Mouse (Mus musculus): Measurements from ENCODE around the gene Opalin. TPM values are rescaled to one million over a fixed set of nuclear protein-coding genes. Genes with fewer than 3 reads are reported as not detected.

Gene Opalin
- polyA plus RNA-seq, 1 experiment, result not detected

- no peak overlapping the region for H3K4me2 ChIP-seq (ENCODE audit: low read depth)
- H3K36me3 ChIP-seq (ENCODE audit: control insufficient read depth, insufficient read depth), result no peaks in the 10 kb centered on the region
- H3K79me2 ChIP-seq (ENCODE audit: control insufficient read depth, insufficient read depth), result no peaks in the 10 kb centered on the region
- no peak overlapping the region for H3K4me3 ChIP-seq
- H3ac ChIP-seq (ENCODE audit: control insufficient read depth, insufficient read length), result no peak overlapping the region
- TF ChIP-seq USF1 (IDR thresholded peaks at IDR 0.05; ENCODE audit: low read depth), result no peak
- TF ChIP-seq E2F4 (IDR thresholded peaks at IDR 0.05; ENCODE audit: insufficient read depth), result no peak
- TF ChIP-seq MYOG (IDR thresholded peaks at IDR 0.05; ENCODE audit: control insufficient read depth in 1 of 3, insufficient read depth in 1 of 3, insufficient read length in 2 of 3, low read depth in 2 of 3), result no peak
- no peak for TF ChIP-seq POLR2AphosphoS2 (IDR thresholded peaks at IDR 0.05; ENCODE audit: insufficient read length, low read depth)
- no peak for TF ChIP-seq CEBPB (IDR thresholded peaks at IDR 0.05; ENCODE audit: insufficient read depth, poor library complexity, severe bottlenecking)
- no peak for TF ChIP-seq TCF12 (IDR thresholded peaks at IDR 0.05; ENCODE audit: insufficient read depth, poor library complexity, severe bottlenecking)
- no peak for TF ChIP-seq TCF3 (IDR thresholded peaks at IDR 0.05; ENCODE audit: insufficient read length, low read depth)
- TF ChIP-seq MAX (IDR thresholded peaks at IDR 0.05; ENCODE audit: low read depth), result no peak
- no peak for TF ChIP-seq MYOD1 (IDR thresholded peaks at IDR 0.05; ENCODE audit: control insufficient read depth in 1 of 3, insufficient read length in 2 of 3, low read depth in 2 of 3)
- no peak for TF ChIP-seq REST (IDR thresholded peaks at IDR 0.05; ENCODE audit: insufficient read depth, insufficient read length)
- no peak for TF ChIP-seq SRF (IDR thresholded peaks at IDR 0.05; ENCODE audit: control insufficient read depth, insufficient read length, low read depth)
- no peak for TF ChIP-seq POLR2A (IDR thresholded peaks at IDR 0.05; ENCODE audit: insufficient read length, low read depth)
- peaks cover 63% of the 10 kb centered on the region for H3K27me3 ChIP-seq (ENCODE audit: control insufficient read depth, insufficient read depth, insufficient read length)
These were observed 40.4 kb upstream of the Opalin start for GRCm38 (mm10) chr19:41117334-41117733.

DNA sequence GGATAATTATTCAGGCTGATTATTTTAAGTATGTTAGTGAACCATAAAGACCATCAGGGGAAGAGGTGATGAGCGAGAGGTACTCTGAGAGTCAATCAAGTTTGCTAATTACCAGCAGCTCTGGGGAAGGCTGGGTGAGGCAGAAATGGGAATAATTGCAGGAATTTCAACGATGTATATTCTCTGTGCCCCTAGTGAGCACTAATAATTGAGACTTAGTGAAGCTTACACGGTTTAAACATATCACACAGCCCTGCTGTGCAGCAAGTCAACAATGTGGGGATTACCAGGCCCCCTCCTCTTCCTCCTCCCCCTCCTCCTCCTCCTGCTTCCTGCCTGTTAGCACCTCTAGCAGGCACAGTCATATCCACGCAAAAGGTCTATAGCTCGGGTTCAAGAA is 37.7 kb upstream of the Opalin start:
- Histone ChIP-seq H3ac (ENCODE audit: control insufficient read depth, insufficient read length) (no peak overlapping the region), H3K4me3 (no peak overlapping the region), H3K27me3 (ENCODE audit: control insufficient read depth, insufficient read depth, insufficient read length) (peaks cover 75% of the 10 kb centered on the region), H3K4me2 (ENCODE audit: low read depth) (no peak overlapping the region), H3K36me3 (ENCODE audit: control insufficient read depth, insufficient read depth) (no peaks in the 10 kb centered on the region), H3K79me2 (ENCODE audit: control insufficient read depth, insufficient read depth) (no peaks in the 10 kb centered on the region)
- no peak for TF ChIP-seq E2F4 (IDR thresholded peaks at IDR 0.05; ENCODE audit: insufficient read depth)
- no peak for TF ChIP-seq CEBPB (IDR thresholded peaks at IDR 0.05; ENCODE audit: insufficient read depth, poor library complexity, severe bottlenecking)

DNA sequence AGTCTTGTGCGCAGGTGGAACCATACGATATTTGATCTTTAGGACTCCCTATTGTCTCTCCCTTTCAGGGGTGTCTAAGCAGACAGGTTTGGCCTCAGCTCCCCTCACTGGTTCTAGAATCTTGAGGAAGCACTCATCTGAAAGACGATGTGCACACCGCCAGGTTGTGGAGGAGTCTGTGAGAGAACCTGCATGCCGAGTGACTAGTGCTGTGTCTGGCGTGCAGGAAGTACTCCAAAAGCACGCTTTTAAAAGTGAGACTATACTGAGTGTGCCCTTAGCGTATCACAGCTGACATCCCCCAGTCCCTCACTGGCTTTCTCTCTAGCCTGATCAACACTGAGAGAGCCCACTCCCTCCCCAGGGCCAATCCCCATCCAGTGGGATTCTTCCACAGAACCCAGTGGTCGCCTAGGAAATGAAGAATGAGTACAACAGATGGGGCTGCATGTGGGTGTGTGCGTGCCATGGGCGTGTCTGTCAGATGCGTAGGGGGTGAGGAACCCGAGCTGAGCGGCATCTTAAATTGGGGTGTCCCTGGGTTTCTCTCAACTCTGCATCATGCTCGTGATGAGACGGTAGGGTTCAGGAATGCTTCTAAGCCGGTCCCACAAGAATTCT is 37.1 kb upstream of the Opalin start:
- H3K36me3 ChIP-seq (ENCODE audit: control insufficient read depth, insufficient read depth), result no peaks in the 10 kb centered on the region
- no peaks in the 10 kb centered on the region for H3K79me2 ChIP-seq (ENCODE audit: control insufficient read depth, insufficient read depth)
- H3K27me3 ChIP-seq (ENCODE audit: control insufficient read depth, insufficient read depth, insufficient read length), result peaks cover 75% of the 10 kb centered on the region
- no peak overlapping the region for H3K4me2 ChIP-seq (ENCODE audit: low read depth)
- no peak overlapping the region for H3ac ChIP-seq (ENCODE audit: control insufficient read depth, insufficient read length)
- no peak overlapping the region for H3K4me3 ChIP-seq
- no peak for TF ChIP-seq MYOD1 (IDR thresholded peaks at IDR 0.05; ENCODE audit: control insufficient read depth in 1 of 3, insufficient read length in 2 of 3, low read depth in 2 of 3)
- no peak for TF ChIP-seq TCF3 (IDR thresholded peaks at IDR 0.05; ENCODE audit: insufficient read length, low read depth)

DNA sequence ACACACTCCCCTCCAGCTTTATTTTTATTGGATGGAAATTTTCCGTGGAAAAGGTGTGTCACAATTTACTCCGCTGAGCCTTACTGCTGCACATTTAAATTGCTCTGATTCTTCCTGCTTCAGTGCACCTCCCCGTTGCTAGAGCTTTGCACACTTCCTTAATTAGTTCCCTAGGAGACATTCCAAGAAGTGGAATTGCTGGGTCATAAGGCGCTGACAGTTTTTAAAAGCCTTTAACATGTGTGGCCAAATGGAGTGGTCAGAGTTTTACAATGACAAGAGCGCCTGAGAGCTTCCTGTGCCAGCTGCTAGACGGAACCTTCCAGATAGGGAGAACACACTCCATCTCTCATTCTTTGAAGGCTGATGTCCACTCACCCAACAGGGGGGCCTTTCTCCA is 35.7 kb upstream of the Opalin start:
- Histone ChIP-seq H3K36me3 (ENCODE audit: control insufficient read depth, insufficient read depth) (no peaks in the 10 kb centered on the region), H3K4me2 (ENCODE audit: low read depth) (no peak overlapping the region), H3K4me3 (no peak overlapping the region), H3K79me2 (ENCODE audit: control insufficient read depth, insufficient read depth) (no peaks in the 10 kb centered on the region), H3ac (ENCODE audit: control insufficient read depth, insufficient read length) (no peak overlapping the region), H3K27me3 (ENCODE audit: control insufficient read depth, insufficient read depth, insufficient read length) (peaks cover 76% of the 10 kb centered on the region)
- no peak for TF ChIP-seq POLR2A (IDR thresholded peaks at IDR 0.05; ENCODE audit: insufficient read length, low read depth)
- TF ChIP-seq MYOD1 (IDR thresholded peaks at IDR 0.05; ENCODE audit: control insufficient read depth in 1 of 3, insufficient read length in 2 of 3, low read depth in 2 of 3), result no peak
- TF ChIP-seq TCF3 (IDR thresholded peaks at IDR 0.05; ENCODE audit: insufficient read length, low read depth), result no peak
- TF ChIP-seq USF1 (IDR thresholded peaks at IDR 0.05; ENCODE audit: low read depth), result no peak
- TF ChIP-seq POLR2AphosphoS2 (IDR thresholded peaks at IDR 0.05; ENCODE audit: insufficient read length, low read depth), result no peak
- no peak for TF ChIP-seq MYOG (IDR thresholded peaks at IDR 0.05; ENCODE audit: control insufficient read depth in 1 of 3, insufficient read depth in 1 of 3, insufficient read length in 2 of 3, low read depth in 2 of 3)
- TF ChIP-seq TCF12 (IDR thresholded peaks at IDR 0.05; ENCODE audit: insufficient read depth, poor library complexity, severe bottlenecking), result no peak
- no peak for TF ChIP-seq CEBPB (IDR thresholded peaks at IDR 0.05; ENCODE audit: insufficient read depth, poor library complexity, severe bottlenecking)
- no peak for TF ChIP-seq E2F4 (IDR thresholded peaks at IDR 0.05; ENCODE audit: insufficient read depth)
- no peak for TF ChIP-seq SRF (IDR thresholded peaks at IDR 0.05; ENCODE audit: control insufficient read depth, insufficient read length, low read depth)

- TF ChIP-seq TCF12 (IDR thresholded peaks at IDR 0.05; ENCODE audit: insufficient read depth, poor library complexity, severe bottlenecking) (no peak), CEBPB (IDR thresholded peaks at IDR 0.05; ENCODE audit: insufficient read depth, poor library complexity, severe bottlenecking) (no peak), MYOD1 (IDR thresholded peaks at IDR 0.05; ENCODE audit: control insufficient read depth in 1 of 3, insufficient read length in 2 of 3, low read depth in 2 of 3) (no peak), POLR2A (IDR thresholded peaks at IDR 0.05; ENCODE audit: insufficient read length, low read depth) (no peak), E2F4 (IDR thresholded peaks at IDR 0.05; ENCODE audit: insufficient read depth) (no peak), MYOG (IDR thresholded peaks at IDR 0.05; ENCODE audit: control insufficient read depth in 1 of 3, insufficient read depth in 1 of 3, insufficient read length in 2 of 3, low read depth in 2 of 3) (no peak), MAX (IDR thresholded peaks at IDR 0.05; ENCODE audit: low read depth) (no peak), REST (IDR thresholded peaks at IDR 0.05; ENCODE audit: insufficient read depth, insufficient read length) (no peak), SRF (IDR thresholded peaks at IDR 0.05; ENCODE audit: control insufficient read depth, insufficient read length, low read depth) (no peak), POLR2AphosphoS2 (IDR thresholded peaks at IDR 0.05; ENCODE audit: insufficient read length, low read depth) (no peak), USF1 (IDR thresholded peaks at IDR 0.05; ENCODE audit: low read depth) (no peak), TCF3 (IDR thresholded peaks at IDR 0.05; ENCODE audit: insufficient read length, low read depth) (no peak)
- H3K36me3 ChIP-seq (ENCODE audit: control insufficient read depth, insufficient read depth), result no peaks in the 10 kb centered on the region
- H3K27me3 ChIP-seq (ENCODE audit: control insufficient read depth, insufficient read depth, insufficient read length), result peaks cover 88% of the 10 kb centered on the region
These were observed 33.1 kb upstream of the Opalin start for GRCm38 (mm10) chr19:41109991-41110390.

More at GRCm38 (mm10) chr19:41109991-41110390, 33.1 kb upstream of the Opalin start:
- Histone ChIP-seq H3K79me2 (ENCODE audit: control insufficient read depth, insufficient read depth) (no peaks in the 10 kb centered on the region), H3ac (ENCODE audit: control insufficient read depth, insufficient read length) (no peak overlapping the region), H3K4me3 (no peak overlapping the region), H3K4me2 (ENCODE audit: low read depth) (no peak overlapping the region)
